Mouse (Mus musculus) cerebellum, postnatal 36 days (tissue): ENCODE measurements around the gene Dusp14.

Experiments
- DNase-seq, 2 experiments: peaks; one replicate each; pipeline ENCODE4 v3.0.0; 2021 to 2022; ENCODE audit warnings: mixed read lengths in 2 of 2

Dusp14 gene

GRCm38 (mm10) chr11:84011576-84011975 is 57.5 kb downstream of the Dusp14 start:
- DNase-seq, result no peak

GRCm38 (mm10) chr11:84011050-84011449 is 58.0 kb downstream of the Dusp14 start:
- no peak for DNase-seq

GRCm38 (mm10) chr11:84010411-84010810 is 58.6 kb downstream of the Dusp14 start:
- no peak for DNase-seq

GRCm38 (mm10) chr11:84009001-84009400 is 60.1 kb downstream of the Dusp14 start:
- DNase-seq, result no peak

- DNase-seq, result no peak
Observed at GRCm38 (mm10) chr11:84003986-84004385, 65.1 kb downstream of the Dusp14 start.

GRCm38 (mm10) chr11:84001257-84001656 is 67.8 kb downstream of the Dusp14 start:
- no peak for DNase-seq

- no peak for DNase-seq
Observed at GRCm38 (mm10) chr11:83999411-83999915, 69.6 kb downstream of the Dusp14 start.

- DNase-seq, result no peak
Observed at GRCm38 (mm10) chr11:83998993-83999392, 70.1 kb downstream of the Dusp14 start.
